In genomic region chr6:98525286-98525685, GRCm38 (mm10) we compare ENCODE assay signal across 8 mouse cellular contexts.
A peak's percentile ranks its signal among the peaks of the same experiment; 100 is the strongest.
DNase-seq lines count a peak whose midpoint lies in the region; ATAC-seq and TF ChIP-seq lines count a peak whose summit lies in the region.

No protein-coding gene starts in this region.

- TF ChIP-seq EP300 in MEL (IDR thresholded peaks at IDR 0.05; ENCODE audit: low read depth in 1 of 2, low read length in 2 of 2), result no peak

- no peak overlapping the region for H3K4me3 ChIP-seq in kidney, adult 2 months (ENCODE audit: insufficient read depth, low read depth, low read length)
- H3K4me3 ChIP-seq in MEL (ENCODE audit: control insufficient read depth in 1 of 2, insufficient read depth in 1 of 2, low read depth in 2 of 2, low read length in 2 of 2), result no peak overlapping the region

- H3K27me3 ChIP-seq in kidney, adult 2 months (replicated peaks; ENCODE audit: control insufficient read depth, insufficient read depth, low read length), result no peaks in the 10 kb centered on the region
- no peaks in the 10 kb centered on the region; a peak in 1 of 4 replicates for H3K27me3 ChIP-seq in MEL (ENCODE audit: control insufficient read depth in 1 of 2, insufficient read depth in 2 of 2, low read length in 2 of 2)

- peak; percentile 94 for TF ChIP-seq RAD21 in MEL (IDR thresholded peaks at IDR 0.05; ENCODE audit: low read depth, low read length)

- DNase-seq in kidney, adult 2 months, result peak; percentile 30
- DNase-seq in kidney, adult 11 months, result no peak
- DNase-seq in MEL (ENCODE audit: low read depth, low spot score), result peak; percentile 65
- peak; percentile 55 for DNase-seq in c-Kit-positive CD71-negative TER-119-negative erythroid progenitor cells, embryonic 14.5 days (ENCODE audit: low read depth)
- peak; percentile 49 for DNase-seq in gastrocnemius, postnatal 14 days
- DNase-seq in left cerebral cortex, adult 18-20 months (ENCODE audit: low spot score in 2 of 2), result peak; percentile 59 to 60
- DNase-seq in natural killer cell, adult 2 months (ENCODE audit: low spot score in 2 of 2), result peak; percentile 4 to 56

- no peaks in the 10 kb centered on the region for H3K79me2 ChIP-seq in MEL (ENCODE audit: control insufficient read depth, insufficient read depth, low read length, poor library complexity)

- no peak overlapping the region for H3K9ac ChIP-seq in MEL (ENCODE audit: control insufficient read depth, low read depth, low read length, poor library complexity, severe bottlenecking)

- H3K9me3 ChIP-seq in MEL (replicated peaks; ENCODE audit: insufficient read depth, low read length), result no peaks in the 10 kb centered on the region

- no peaks in the 10 kb centered on the region for H3K36me3 ChIP-seq in kidney, adult 2 months (ENCODE audit: control insufficient read depth, insufficient read depth, low read length)
- H3K36me3 ChIP-seq in MEL (ENCODE audit: control insufficient read depth in 1 of 2, insufficient read depth in 2 of 2, low read length in 2 of 2), result no peaks in the 10 kb centered on the region

- H3K4me1 ChIP-seq in kidney, adult 2 months (ENCODE audit: control insufficient read depth, insufficient read depth, low read length), result no peaks in the 10 kb centered on the region
- H3K4me1 ChIP-seq in MEL (ENCODE audit: control insufficient read depth in 1 of 2, insufficient read depth in 2 of 2, low read length in 2 of 2), result no peaks in the 10 kb centered on the region

- ATAC-seq in erythroid progenitor cell, adult 5-6 weeks (replicated peaks; ENCODE audit: low FRiP score, poor library complexity, severe bottlenecking), result no peak

- no peak overlapping the region for H3K27ac ChIP-seq in kidney, adult 2 months (ENCODE audit: insufficient read depth, low read depth, low read length)
- no peak overlapping the region for H3K27ac ChIP-seq in MEL (ENCODE audit: control insufficient read depth, low read depth, low read length)

- TF ChIP-seq POLR2A in kidney, adult 2 months (IDR thresholded peaks at IDR 0.05; ENCODE audit: low read depth, low read length), result no peak
- TF ChIP-seq POLR2A in MEL (IDR thresholded peaks at IDR 0.05; ENCODE audit: control insufficient read depth in 1 of 2, insufficient read depth in 1 of 2, low read depth in 1 of 2, low read length in 2 of 2, poor library complexity in 1 of 2), result no peak

- intact Hi-C loops in gastrocnemius, postnatal 14 days (cut with DNase I; ENCODE audit: low total_unique reads), result loop anchor here (2.0 kb wide), 1 partner anchor 1076 kb away; no protein-coding TSS in a partner anchor

- WGBS in kidney, adult 2 months, result 6% methylated on average over 6 of the region's 6 CpGs

- peak; percentile 75 for TF ChIP-seq CTCF in kidney, adult 2 months (conservative IDR thresholded peaks at IDR 0.05; ENCODE audit: insufficient read depth, insufficient read length, low read depth, low read length)
- peak; percentile 72 to 78 (median 76) for TF ChIP-seq CTCF in MEL (IDR thresholded peaks at IDR 0.05 in 2 of 3, conservative IDR thresholded peaks at IDR 0.05 in 1 of 3; ENCODE audit: control insufficient read depth in 1 of 3, insufficient read depth in 1 of 3, low read depth in 2 of 3, low read length in 3 of 3, poor library complexity in 1 of 3, severe bottlenecking in 1 of 3)

TF ChIP-seq in MEL, 35 proteins besides CTCF, POLR2A, EP300 and RAD21:
- no peak for TF ChIP-seq BHLHE40 (IDR thresholded peaks at IDR 0.05; ENCODE audit: borderline replicate concordance, low read depth, low read length)
- no peak for TF ChIP-seq POLR2AphosphoS5 (IDR thresholded peaks at IDR 0.05; ENCODE audit: borderline replicate concordance, low read depth, low read length)
- TF ChIP-seq SMC3 (IDR thresholded peaks at IDR 0.05; ENCODE audit: low read depth, low read length), result peak; percentile 90
- TF ChIP-seq ZC3H11A (IDR thresholded peaks at IDR 0.05; ENCODE audit: low read depth, low read length), result peak; percentile 87
- peak; percentile 98 for TF ChIP-seq ZNF384 (IDR thresholded peaks at IDR 0.05; ENCODE audit: low read depth, low read length)
